Mouse (Mus musculus): ENCODE measurements at regions not wholly inside any gene's neighbourhood (a gene's known extent, or its start where the extent isn't known, plus 50 kb on each side); places are given as distances from the start of the nearest gene placed in this dataset.

DNA sequence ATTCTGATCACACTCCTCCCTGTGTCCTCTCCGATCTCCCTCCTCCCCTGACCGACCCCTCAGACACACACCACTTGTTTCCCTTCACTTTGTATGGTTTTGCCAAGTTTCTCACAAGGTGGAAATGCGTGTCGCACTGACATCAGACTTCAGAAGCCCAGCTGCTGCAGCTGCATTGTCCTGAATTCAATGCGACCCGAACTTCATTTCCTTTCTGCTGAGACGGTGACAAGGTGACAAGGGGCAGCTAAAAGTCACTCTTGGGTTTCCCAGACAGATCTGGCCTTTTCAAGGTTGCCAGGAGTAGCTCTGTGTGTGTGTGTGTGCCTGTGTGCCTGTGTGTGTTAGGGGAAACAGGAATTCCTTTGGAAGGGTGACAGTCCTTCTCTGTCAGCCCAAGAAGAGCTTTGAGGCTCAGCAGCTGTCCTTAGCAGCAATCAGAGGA lies 139.5 kb downstream of the Plk2 start:
- no peak for TF ChIP-seq POLR2A (IDR thresholded peaks at IDR 0.05; ENCODE audit: insufficient read depth, low read depth, low read length)
- TF ChIP-seq CTCF (IDR thresholded peaks at IDR 0.05; ENCODE audit: insufficient read depth, low read depth, low read length) = no peak
